Mouse (Mus musculus): Measurements from ENCODE around the gene Obox8. TPM values are rescaled to one million over a fixed set of nuclear protein-coding genes. Genes with fewer than 3 reads are reported as not detected.
A peak's percentile ranks its signal among the peaks of the same experiment; 100 is the strongest.

Obox8 gene
- not detected in 2 replicates for polyA plus RNA-seq (2014; fragmentation: Nextera tagmentation; extraction: Ambion mirVana)

GRCm38 (mm10) chr7:14333457-14333856 lies at the start of gene Obox8:
TSS of gene Obox8 (minus strand) at chr7:14333557.
- no peaks in the 10 kb centered on the region for H3K27me3 ChIP-seq (ENCODE audit: control insufficient read depth, insufficient read depth, low read length)
- 85% methylated on average over 2 of the region's 2 CpGs for WGBS
- no peak within 1 kb of the TSS for H3K9ac ChIP-seq (replicated peaks; ENCODE audit: low read length)
- H3K4me1 ChIP-seq (ENCODE audit: control insufficient read depth, insufficient read depth, low read length): no peaks in the 10 kb centered on the region
- no peak within 1 kb of the TSS for H3K27ac ChIP-seq (replicated peaks; ENCODE audit: low read depth, low read length)
- H3K9me3 ChIP-seq (replicated peaks; ENCODE audit: control insufficient read depth, low read length): no peaks in the 10 kb centered on the region; the same call in 1 of the 2 replicates
- no peak for DNase-seq (ENCODE audit: low spot score)
- no peaks in the 10 kb centered on the region for H3K36me3 ChIP-seq (replicated peaks; ENCODE audit: control insufficient read depth, insufficient read depth, low read depth, low read length)
- no peak within 1 kb of the TSS for H3K4me2 ChIP-seq (ENCODE audit: low read depth, low read length)
- no peak within 1 kb of the TSS for H3K4me3 ChIP-seq (ENCODE audit: low read depth, low read length)
- no peak for ATAC-seq (replicated peaks; ENCODE audit: insufficient number of reproducible peaks, low FRiP score, low TSS enrichment, low read depth)

GRCm38 (mm10) chr7:14317209-14317608 lies 16.1 kb downstream of the Obox8 start:
- DNase-seq (ENCODE audit: low spot score): peak; percentile 0

GRCm38 (mm10) chr7:14308671-14309070 lies 24.7 kb downstream of the Obox8 start:
- Histone ChIP-seq H3K9ac (replicated peaks; ENCODE audit: low read length) (no peak overlapping the region), H3K4me2 (ENCODE audit: low read depth, low read length) (no peak overlapping the region), H3K9me3 (replicated peaks; ENCODE audit: control insufficient read depth, low read length) (no peaks in the 10 kb centered on the region), H3K27me3 (ENCODE audit: control insufficient read depth, insufficient read depth, low read length) (no peaks in the 10 kb centered on the region), H3K36me3 (replicated peaks; ENCODE audit: control insufficient read depth, insufficient read depth, low read depth, low read length) (no peaks in the 10 kb centered on the region), H3K4me1 (ENCODE audit: control insufficient read depth, insufficient read depth, low read length) (no peaks in the 10 kb centered on the region), H3K27ac (replicated peaks; ENCODE audit: low read depth, low read length) (no peak overlapping the region), H3K4me3 (ENCODE audit: low read depth, low read length) (no peak overlapping the region)
- no peak for DNase-seq (ENCODE audit: low spot score)
- 83% methylated on average over 3 of the region's 3 CpGs for WGBS
- ATAC-seq (replicated peaks; ENCODE audit: insufficient number of reproducible peaks, low FRiP score, low TSS enrichment, low read depth): no peak

More at GRCm38 (mm10) chr7:14317209-14317608, 16.1 kb downstream of the Obox8 start:
- H3K4me2 ChIP-seq (ENCODE audit: low read depth, low read length): no peak overlapping the region
- no peak overlapping the region for H3K4me3 ChIP-seq (ENCODE audit: low read depth, low read length)
- H3K9me3 ChIP-seq (replicated peaks; ENCODE audit: control insufficient read depth, low read length): no peaks in the 10 kb centered on the region
- H3K36me3 ChIP-seq (replicated peaks; ENCODE audit: control insufficient read depth, insufficient read depth, low read depth, low read length): no peaks in the 10 kb centered on the region
- H3K27me3 ChIP-seq (ENCODE audit: control insufficient read depth, insufficient read depth, low read length): no peaks in the 10 kb centered on the region
- no peak overlapping the region for H3K9ac ChIP-seq (replicated peaks; ENCODE audit: low read length)
- no peak for ATAC-seq (replicated peaks; ENCODE audit: insufficient number of reproducible peaks, low FRiP score, low TSS enrichment, low read depth)
- H3K27ac ChIP-seq (replicated peaks; ENCODE audit: low read depth, low read length): no peak overlapping the region
- WGBS: 40% methylated on average over 2 of the region's 2 CpGs
- no peaks in the 10 kb centered on the region for H3K4me1 ChIP-seq (ENCODE audit: control insufficient read depth, insufficient read depth, low read length)

GRCm38 (mm10) chr7:14307571-14307970 lies 25.8 kb downstream of the Obox8 start:
- H3K4me3 ChIP-seq (ENCODE audit: low read depth, low read length): no peak overlapping the region
- ATAC-seq (replicated peaks; ENCODE audit: insufficient number of reproducible peaks, low FRiP score, low TSS enrichment, low read depth) (no peak), DNase-seq (ENCODE audit: low spot score) (no peak)
- no peak overlapping the region for H3K27ac ChIP-seq (replicated peaks; ENCODE audit: low read depth, low read length)
- WGBS: 76% methylated on average over 6 of the region's 6 CpGs
- no peaks in the 10 kb centered on the region for H3K4me1 ChIP-seq (ENCODE audit: control insufficient read depth, insufficient read depth, low read length)
- H3K4me2 ChIP-seq (ENCODE audit: low read depth, low read length): no peak overlapping the region
- H3K36me3 ChIP-seq (replicated peaks; ENCODE audit: control insufficient read depth, insufficient read depth, low read depth, low read length): no peaks in the 10 kb centered on the region
- no peaks in the 10 kb centered on the region for H3K9me3 ChIP-seq (replicated peaks; ENCODE audit: control insufficient read depth, low read length)
- no peaks in the 10 kb centered on the region for H3K27me3 ChIP-seq (ENCODE audit: control insufficient read depth, insufficient read depth, low read length)
- H3K9ac ChIP-seq (replicated peaks; ENCODE audit: low read length): no peak overlapping the region

Other genes starting within 250 kb of the Obox8 start
- gene Sult2a3, start 210.5 kb downstream of the Obox8 start, polyA plus RNA-seq (2014; fragmentation: Nextera tagmentation; extraction: Ambion mirVana): not detected in 2 replicates
- not detected in 2 replicates for gene Sult2a6, start 78.7 kb downstream of the Obox8 start, polyA plus RNA-seq (2014; fragmentation: Nextera tagmentation; extraction: Ambion mirVana)
- not detected in 2 replicates for gene Sult2a8, start 113.2 kb upstream of the Obox8 start, polyA plus RNA-seq (2014; fragmentation: Nextera tagmentation; extraction: Ambion mirVana)
- not detected in 2 replicates for gene Sult2a7, start 160.7 kb upstream of the Obox8 start, polyA plus RNA-seq (2014; fragmentation: Nextera tagmentation; extraction: Ambion mirVana)
- 0.14 TPM in 2 replicates for gene Vmn1r90, start 229.9 kb upstream of the Obox8 start, polyA plus RNA-seq (2014; fragmentation: Nextera tagmentation; extraction: Ambion mirVana)

Measured in embryonic facial prominence, embryonic 11.5 days (tissue).